Mouse (Mus musculus): Measurements from ENCODE around the gene Shisa8.

DNA sequence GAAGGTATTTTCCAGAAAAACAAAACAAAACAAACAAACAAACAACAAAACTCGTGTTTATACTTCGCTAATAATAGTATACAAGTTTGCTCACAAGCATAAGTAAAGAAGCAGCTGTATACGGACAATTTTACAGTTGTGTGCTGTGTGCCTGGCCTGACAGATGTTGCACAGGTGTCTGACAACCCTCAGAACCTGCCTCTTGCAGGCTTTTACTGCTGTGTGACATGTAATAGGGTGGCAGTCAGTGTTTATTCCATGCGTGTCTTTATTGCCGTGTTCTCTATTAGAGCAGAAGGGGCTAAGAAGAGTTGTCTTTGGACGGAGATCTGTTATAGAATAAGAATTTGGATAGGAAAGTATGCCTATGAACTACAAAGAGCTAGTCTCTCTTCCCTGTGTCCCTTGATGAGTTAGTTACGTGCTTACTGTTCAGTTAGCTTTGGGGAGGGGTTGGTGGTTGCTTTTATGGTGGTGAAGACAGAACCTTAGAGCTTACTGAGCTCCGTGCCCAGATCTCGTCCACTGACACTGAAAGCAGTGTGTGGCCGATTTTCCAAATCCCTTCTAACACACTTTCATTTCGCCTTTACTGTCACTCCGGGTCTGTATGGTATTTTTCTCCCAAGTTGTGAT lies 50.5 kb downstream of the Shisa8 start:
- TF ChIP-seq GATA1 (IDR thresholded peaks at IDR 0.05; ENCODE audit: low read length) = no peak
- no peak for TF ChIP-seq TAL1 (IDR thresholded peaks at IDR 0.05; ENCODE audit: low read length)

All from erythroblast, embryonic 14.5 days (primary cell).